Mouse (Mus musculus) frontal cortex, adult (tissue): ENCODE data around the gene Zdhhc12.
"Not testable (repeated sequence)": the region's sequence is repeated elsewhere in the genome, so short reads cannot be mapped to it uniquely, and the experiment has no call there.

Experiments used
- ATAC-seq: cut with Nextera tagmentation; 2 replicates; pipeline ENCODE4 v1.9.2; 2017; ENCODE audit warnings: mild to moderate bottlenecking, moderate library complexity, mixed read lengths; ENCODE audit not compliant: low TSS enrichment

The Zdhhc12 gene

DNA sequence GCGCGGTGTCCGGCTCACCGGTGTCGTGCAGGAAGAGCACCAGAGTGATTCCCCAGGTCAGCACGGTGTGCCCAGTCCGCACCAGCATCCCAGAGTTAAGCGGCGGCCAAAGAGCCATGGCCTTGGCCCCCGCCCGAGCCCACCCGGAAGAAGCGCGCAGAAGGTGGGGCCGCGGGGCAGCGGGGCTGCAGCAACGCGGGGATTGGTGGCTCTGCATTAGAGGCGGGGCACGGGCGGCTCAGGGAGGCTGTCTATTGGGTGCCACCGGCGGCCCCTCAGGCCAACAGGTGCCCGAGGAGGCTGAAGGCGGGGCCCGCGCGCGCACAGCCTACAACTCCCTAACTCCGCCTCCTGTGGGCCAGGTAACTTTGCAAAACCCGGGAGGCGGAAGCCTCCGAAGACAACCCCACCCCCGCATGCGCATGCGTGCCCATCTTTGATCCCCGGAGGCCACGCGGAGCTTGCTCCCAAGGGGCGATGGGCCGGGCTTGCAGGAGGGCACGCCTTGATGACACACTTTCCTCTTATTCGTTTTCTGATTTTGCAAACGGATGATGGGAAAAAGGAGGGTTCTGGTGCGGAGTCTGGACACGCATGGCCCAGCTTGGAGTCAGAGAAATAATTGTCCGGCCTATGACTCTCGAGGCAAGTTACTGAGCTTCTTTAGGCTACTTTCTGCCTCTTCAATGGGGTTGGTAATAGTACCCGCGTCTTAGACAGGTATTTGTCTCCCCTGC, at the start of gene Zdhhc12:
TSS of gene Zdhhc12 (minus strand) at position 178 of the 737 bp plus-strand sequence.
- ATAC-seq, result peak; percentile 93

DNA sequence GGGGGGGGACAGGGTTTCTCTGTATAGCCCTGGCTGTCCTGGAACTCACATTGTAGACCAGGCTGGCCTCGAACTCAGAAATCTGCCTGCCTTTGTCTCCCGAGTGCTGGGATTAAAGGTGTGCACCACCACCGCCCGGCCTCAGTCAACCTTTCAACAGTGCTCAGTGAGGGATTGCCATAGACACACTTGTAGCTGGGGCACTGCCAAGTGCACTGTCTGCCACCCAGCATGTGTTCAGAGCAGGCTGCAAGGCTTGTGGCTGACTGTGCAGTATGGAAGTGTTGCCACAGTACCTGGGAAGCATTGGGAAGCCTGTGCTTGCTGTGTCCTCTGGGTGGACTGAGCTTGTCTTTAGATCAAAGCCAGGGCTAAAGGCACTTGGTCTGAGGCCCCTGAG, 46.6 kb upstream of the Zdhhc12 start:
- ATAC-seq, result not testable (repeated sequence)

DNA sequence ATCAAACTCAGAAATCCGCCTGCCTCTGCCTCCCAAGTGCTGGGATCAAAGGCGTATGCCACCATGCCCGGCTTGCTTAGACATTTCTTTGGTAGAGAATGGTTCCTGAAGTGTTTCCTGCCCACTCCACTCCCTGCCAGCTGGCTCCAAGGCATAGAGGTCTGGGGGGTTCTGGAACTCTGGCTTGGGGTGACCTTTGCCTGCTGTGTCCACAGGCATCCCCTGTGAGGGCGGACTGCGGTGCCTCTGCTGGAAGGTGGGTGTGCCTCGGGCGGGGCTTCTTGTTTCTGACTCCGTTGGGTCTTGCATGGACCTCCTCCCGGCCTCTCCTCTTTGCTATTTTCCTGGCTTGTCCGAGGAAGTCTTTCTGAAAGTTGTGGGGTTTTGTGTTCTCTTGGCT, 43.0 kb upstream of the Zdhhc12 start:
- ATAC-seq, result no peak

DNA sequence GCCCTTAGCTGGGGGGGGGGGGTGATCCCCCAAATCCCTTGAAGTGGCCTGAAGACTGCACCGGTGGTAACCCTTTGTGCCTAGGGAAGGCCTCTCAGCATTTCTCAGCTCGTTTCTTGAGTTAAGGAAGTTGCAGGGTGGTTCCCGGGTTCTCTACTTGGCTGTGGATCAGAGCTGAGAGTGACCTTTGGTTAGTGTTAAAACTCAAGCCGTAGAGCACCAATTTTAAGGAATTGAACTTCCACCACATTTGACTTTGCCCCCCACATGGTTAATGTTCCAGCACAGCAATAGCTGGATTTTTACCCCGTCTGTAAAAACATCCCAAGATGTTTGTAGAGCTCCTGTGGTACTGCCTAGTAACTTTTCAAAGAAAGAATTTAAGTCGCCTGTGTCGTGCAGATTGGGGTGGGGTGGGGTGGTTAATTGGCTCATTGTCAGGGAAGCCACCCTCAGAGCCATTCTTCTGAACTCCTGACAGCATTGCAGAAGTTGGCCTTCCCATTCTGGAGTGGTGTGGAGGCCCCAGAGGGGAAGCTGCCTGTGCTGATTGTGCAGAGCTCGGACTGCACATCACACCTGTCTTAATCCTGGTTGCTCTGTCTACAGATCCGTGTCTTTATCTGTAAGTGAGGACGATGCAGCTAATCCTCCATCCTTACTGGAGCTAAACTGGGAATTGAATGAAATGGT, 41.6 kb upstream of the Zdhhc12 start:
- ATAC-seq, result no peak

DNA sequence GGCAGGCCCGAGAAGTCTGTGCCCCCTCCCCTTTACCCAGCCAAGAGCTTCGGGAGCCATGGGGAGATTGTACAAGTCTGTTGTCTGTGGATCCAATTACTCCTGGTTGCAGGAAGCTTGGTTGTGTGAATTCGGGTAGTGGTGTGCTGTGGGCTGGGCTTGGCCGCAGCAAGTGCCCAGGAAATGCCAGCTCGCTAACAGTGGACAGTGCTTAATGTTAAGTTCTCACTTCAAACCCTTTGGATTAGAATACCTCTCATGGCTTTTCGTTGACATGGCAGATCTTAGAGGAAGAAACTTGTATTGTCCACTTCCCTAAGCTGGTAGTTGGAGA, 40.9 kb upstream of the Zdhhc12 start:
- ATAC-seq, result no peak

DNA sequence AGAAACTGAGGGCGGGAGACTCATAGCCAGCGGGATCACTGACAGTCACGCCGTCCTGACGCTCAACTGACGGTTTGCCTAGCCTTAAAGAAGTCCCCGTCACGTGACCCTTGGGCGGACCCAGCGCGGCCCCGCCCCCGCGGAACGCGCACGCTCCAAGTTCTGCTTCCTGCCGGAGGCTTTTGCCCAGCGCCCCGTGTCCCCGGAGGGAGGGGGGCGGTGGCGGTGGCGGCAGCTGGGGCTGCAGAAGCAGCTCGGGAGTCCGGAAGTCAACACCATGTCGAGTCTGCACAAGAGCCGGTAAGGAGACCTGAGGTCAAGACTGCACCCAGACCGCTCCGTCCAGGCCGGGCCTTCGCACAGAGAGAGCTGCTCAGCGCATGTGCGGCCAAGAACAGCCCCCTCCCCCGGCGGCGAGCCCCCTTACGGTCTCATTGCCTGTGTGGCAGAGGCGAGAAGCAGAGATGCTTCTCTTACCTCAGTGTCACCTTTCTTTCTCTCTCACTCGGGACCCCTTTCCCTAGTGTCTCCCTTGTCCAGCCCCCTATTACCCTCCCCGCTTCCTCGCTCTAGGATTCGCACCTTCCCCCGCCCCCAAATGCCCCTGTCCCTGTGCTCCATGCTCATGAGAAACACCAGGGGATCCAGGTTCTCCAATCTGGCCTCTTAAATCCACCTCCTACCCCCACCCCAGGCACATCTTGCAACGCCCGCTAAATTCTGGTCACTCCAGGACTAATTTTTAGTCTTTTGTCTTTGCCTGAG, 40.3 kb upstream of the Zdhhc12 start, which contains the start of gene Tbc1d13:
TSS of gene Tbc1d13 (plus strand) at position 134 of the 765 bp plus-strand sequence.
- peak; percentile 88 for ATAC-seq

DNA sequence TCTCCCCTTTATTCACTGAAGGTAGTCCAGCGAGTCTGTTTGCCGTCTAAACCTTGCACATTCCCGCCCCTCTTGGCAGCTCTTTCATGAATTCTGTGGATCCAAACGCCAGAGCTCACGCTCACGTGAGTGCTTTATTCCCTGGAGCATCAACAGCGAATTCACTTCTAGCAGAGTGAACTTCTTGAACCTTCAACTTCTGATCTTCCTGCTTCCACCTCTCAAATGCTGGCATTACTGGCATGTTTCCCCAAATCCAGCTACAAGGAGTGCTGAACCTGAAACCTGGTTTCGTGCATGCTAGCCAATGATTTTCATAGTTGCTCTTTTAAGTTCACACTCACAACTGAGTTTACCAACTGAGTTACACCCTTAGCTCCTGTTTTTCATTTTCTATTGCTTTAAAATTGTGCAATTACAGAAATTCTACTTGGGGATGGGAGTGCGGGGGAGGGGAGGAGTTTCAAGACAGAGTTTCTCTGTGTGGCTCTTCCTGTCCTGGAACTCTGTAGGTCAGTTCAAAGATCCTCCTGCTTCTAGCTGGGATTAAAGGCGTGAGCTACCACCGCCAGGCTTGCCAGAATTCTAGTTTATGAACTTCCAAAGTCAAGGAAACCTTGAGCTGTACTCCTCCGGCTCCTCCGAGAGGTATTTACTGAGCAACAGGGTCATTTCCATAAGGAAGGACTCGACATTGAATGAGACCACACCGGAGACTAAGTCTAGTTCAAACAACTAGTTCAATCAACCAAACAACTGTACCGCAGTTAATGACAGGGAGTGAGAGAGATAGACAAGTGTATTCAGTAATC, 39.6 kb upstream of the Zdhhc12 start:
- ATAC-seq, result no peak

DNA sequence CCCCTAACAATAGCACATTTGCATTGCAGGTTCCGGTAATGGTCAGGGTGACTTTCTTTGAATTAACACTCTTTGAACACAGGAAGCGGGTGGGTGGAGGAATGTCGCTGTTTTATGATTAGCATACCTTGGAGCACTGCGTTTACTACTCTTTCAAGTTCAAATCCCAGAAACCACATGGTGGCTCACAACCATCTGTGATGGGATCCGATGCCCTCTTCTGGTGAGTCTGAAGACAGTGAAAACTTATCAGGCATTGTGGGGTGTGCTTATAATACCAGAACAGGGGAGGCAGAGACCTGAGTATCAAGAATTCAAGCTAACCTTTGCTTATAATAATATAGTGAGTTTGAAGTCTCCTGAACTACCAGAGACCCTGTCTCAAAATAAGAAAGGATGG, 37.8 kb upstream of the Zdhhc12 start:
- not testable (repeated sequence) for ATAC-seq

DNA sequence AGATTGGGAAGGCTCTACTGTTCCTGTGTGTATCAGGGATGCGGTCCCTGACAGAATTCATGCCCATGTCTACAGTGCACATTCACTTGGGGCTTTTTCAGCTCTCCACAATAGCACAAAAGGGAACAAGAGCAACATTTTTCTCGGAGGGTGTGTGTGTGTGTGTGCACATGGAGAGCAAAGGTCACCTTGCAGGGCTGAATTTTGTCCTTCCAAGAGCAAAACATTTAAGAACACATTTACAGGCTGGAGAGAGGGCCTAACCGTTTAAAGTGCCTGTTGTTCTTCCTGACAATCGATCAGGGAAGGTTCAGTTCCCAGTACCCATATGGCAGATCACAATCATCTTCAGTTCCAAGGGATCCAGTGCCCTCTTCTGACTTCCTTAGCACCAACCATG, 36.7 kb upstream of the Zdhhc12 start:
- no peak for ATAC-seq

DNA sequence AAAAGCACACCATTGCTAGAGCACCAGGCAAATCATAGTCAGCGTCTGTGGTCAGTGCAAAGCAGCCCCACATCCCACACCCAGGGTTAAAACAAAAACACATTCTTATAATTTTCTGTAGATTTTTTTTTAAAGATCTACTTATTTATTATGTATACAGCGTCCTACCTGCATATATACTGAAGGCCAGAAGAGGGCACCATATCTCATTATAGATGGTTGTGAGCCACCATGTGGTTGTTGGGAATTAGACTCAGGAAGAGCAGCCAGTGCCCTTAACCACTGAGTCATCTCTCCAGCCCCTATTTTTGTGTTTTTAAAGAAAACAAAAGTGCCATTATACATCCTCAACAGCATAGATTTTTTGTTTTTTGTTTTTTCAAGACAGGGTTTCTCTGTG, 35.3 kb upstream of the Zdhhc12 start:
- ATAC-seq, result no peak

DNA sequence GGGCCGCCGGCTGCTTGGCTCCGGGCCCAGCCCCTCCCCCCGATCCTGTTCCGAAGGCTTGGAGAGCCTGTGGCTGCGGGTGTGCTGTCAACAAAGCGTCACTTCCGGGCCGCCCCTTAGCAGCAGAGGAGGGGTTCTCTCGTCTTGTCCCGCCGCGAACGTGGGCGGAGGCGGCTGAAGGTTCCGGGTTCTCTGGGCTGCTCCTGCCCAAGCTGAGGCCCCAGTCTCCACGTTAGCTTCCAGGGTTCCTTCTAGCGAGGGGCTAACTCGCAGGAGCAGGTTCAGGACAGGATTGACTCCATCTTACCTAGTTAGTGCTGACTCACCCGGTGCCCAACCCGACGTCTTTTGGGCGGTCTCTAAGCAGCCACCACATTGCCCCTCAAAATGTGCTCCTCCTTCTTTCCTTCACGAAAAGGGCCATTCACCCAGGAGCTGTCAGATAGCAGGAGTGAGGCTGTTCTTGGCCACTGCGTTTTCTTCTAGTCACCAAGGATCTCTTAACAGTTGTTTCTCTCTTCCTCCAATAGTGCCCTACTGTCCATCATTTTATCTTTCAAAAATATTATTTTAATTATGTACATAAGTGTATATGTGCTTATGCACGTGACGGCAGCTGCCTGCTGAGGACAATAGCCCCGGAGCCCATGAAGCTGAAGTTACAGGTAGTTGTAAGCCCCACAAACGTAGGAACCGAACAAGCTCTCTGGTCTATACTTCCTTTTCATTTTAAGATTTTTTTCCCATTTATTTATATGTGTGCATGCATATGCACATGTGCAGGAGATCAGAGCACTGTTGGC, 31.2 kb upstream of the Zdhhc12 start, which contains the start of gene Zer1:
TSS of gene Zer1 (minus strand) at position 114 of the 803 bp plus-strand sequence.
- ATAC-seq, result peak; percentile 80

DNA sequence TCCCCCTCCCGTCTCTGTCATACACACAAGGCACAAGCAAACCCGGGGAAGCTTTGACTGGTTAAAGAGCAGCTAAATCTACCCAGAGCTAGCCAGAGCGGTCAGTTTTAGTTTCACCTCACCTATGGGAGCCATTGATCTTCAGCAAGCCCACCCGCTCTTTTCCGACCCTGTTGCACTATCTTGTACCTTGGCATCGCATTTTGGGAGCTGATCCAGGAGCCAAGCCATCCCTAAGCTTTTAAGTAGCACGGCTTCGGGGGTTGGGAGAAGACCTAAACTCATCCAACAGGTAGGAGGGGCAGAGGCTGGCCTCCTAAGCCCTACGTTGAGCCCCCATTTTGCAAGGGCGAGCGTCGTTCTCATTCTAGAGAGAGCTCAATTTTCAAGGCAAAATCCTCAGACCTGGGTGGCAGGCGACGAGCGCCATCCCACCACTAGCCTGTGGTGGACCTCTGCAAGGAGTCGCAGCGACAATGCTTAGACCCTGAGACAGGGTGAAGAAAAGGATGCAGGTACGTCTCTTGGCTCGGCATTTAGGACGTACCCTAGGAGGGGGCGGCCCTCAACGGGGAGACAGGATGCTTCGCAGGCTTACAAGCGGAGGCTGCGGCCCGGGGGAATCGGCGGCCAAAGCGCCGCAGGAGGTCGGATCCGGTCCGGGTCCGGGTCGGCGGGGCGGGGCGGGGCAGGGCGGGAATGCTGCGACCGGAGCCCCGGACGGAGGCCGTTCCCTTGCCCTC, 30.5 kb upstream of the Zdhhc12 start:
- ATAC-seq, result peak; percentile 8; the same call in 1 of the 2 replicates

DNA sequence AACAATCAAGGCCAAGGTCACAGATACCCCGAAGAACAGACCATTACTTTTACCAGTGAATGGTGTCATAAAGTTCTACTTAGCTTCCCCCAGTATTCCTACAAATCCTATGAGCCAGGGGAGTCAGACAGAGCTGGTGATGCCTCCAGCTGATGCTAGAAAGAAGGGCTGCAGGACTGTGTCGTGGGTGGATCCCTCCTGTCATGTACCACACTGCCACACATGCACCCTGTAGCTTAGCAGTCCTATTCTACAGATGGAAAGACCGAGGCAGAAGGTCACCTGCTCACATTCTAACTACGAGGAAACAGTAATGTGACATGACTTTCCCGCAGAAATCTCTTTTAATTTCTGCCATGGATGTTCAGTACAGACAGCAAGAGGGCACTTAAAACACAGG, 29.3 kb upstream of the Zdhhc12 start:
- ATAC-seq, result no peak

DNA sequence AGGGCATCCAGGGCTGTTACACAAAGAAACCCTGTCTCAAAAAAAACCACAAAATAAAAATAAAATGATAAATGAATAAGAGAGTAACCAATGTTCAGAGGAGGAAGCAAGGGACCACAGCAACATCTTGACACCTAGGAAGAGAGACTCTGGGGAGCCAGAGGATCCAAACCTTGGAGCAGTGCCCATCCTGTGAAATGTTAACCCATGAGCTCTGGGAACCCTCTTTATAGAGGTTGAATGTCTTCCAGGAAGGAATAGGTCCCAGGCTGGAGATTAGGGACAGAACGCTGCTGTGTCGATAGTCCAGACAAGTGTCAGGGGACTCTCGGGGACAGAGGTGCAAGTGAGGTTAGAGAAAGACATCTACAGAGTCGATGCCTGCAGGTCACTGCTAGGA, 26.8 kb upstream of the Zdhhc12 start:
- ATAC-seq, result no peak

DNA sequence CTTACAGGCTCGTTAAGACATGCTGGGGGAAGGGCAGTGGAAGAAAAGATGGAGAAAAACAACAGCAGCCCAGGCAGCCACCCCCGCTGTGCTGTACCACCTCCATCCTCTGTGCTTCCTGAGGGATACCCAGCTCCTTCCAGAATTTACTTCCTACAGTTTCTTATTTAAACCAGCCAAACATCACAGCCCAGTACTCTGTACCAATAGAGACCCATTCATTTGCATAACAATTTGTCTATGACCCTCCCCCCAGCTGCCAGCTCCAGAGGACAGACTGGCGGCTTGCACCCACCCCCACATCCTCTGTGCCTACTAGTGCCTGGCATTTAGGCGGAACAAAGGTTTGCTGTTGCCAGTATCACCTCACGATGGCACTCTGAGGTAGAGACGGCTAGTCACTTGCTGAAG, 26.2 kb upstream of the Zdhhc12 start:
- ATAC-seq, result peak; percentile 56

DNA sequence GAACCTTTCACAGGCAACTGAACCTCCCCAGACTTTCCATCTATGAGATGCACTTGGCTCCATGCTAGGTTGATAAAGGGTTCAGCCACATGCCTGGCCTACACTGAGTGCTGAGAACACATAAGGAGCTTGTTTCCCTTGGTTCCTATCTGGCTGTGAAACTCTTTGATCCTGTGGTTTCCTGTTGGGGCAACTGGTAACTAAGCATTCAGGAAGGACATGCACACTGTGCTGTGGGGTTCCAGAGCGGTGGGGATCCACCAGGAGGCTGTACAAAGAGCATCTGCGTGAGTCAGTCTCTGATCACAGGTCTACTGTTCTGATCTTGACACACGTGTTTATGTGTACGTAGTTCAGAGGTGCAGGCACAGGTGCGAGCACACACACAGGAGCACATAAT, 19.1 kb upstream of the Zdhhc12 start:
- no peak for ATAC-seq

DNA sequence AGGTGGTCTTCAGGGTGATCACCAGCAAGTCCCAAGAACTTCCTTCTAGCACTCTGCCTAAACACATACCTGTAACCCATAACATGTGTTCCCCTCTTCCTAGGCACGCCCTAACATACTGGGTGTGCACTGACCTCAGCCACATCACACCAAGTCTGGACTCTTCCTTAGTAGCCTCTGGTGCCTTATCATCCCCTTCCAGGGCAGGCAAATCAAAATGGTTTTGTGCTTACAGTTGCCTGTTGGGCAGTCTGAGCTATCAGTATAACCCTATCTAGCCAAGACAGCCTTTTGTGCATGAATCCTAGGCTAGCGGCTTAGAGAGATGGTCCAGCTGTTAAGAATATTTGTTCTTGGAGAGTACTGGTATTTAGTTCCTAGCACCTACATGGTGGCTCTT, 18.1 kb upstream of the Zdhhc12 start:
- no peak for ATAC-seq

DNA sequence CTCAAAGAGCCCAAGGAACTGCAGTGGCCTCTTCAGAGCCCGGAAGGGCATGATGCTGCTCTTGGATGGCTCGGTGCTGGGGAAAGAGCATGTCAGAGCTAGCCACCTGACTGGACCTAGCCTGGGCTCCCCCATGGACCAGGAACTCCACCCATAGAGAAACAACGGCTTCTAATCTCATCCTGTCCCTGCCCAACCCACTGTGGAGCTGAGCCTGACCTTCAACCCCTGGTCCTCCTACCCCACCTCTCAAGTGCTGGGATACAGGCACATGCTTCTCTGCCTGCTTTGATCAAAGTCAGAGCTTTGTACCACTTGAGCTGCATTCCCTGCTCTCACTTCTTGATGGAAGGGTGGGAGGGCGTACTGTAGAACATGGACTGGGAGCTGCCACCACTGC, 14.8 kb upstream of the Zdhhc12 start:
- ATAC-seq, result no peak

DNA sequence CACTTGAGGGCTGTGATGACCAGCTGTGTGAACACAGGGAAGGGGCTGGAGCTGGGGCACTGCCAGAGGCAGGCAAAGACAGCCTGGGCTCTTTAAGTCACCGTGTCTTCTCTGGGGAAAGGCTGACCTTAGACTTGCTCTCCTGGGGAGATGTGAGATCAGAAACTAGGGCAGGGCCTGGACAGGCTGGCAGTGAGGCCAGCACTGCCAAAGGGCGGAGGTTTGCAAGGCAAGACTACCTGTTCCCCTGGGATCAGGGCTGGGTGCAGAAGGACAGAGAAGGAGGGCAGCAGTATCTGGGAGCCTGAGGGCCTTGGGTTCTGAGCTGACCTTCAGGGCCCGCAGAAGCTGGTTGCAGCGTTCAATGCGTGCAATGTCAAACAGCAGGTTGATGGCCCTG, 14.2 kb upstream of the Zdhhc12 start:
- no peak for ATAC-seq

DNA sequence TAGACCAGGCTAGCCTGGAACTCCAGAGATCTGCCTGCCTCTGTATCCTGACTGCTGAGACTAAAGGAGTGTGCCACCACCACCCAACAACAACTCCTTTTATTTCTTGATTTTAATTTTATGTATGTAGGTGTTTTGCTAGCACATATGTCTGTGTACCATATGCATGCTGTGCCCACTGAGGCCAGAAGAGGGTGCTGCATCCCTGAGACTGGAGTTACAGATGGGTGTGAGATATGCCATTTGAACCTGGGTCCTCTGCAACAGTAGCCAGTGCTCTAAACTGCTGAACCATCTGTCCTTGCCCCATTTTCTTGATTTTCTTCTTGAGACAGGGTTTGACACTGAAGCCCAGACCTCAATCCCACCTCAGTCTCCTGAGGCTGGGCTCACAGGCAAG, 12.9 kb upstream of the Zdhhc12 start:
- ATAC-seq, result no peak
